In genomic region chr11:115858354-115858753, GRCm38 (mm10) we compare ENCODE assay signal across 8 mouse cellular contexts. TPM values are rescaled to one million over a fixed set of nuclear protein-coding genes. Genes with fewer than 3 reads are reported as not detected.
DNase-seq lines count a peak whose midpoint lies in the region; ATAC-seq and TF ChIP-seq lines count a peak whose summit lies in the region.

Myo15b (plus strand) TSS chr11:115858406.

- 11% methylated on average over 27 of the region's 27 CpGs for WGBS in spleen, adult 2 months
- 13% methylated on average over 27 of the region's 27 CpGs for WGBS in liver, embryonic 13.5 days (ENCODE audit: insufficient replicate concordance)
- 14% methylated on average over 27 of the region's 27 CpGs for WGBS in stomach, embryonic 16.5 days
- 13% methylated on average over 27 of the region's 27 CpGs for WGBS in cerebellum, adult 2 months

- no peaks in the 10 kb centered on the region for H3K9me3 ChIP-seq in liver, embryonic 13.5 days (replicated peaks)
- no peaks in the 10 kb centered on the region for H3K9me3 ChIP-seq in stomach, embryonic 16.5 days (replicated peaks; ENCODE audit: control insufficient read depth, low read length)

- peaks cover 14% of the 10 kb centered on the region for H3K36me3 ChIP-seq in spleen, adult 2 months (ENCODE audit: control insufficient read depth, insufficient read depth, low read length)
- H3K36me3 ChIP-seq in liver, embryonic 13.5 days: peaks cover 22% of the 10 kb centered on the region
- H3K36me3 ChIP-seq in stomach, embryonic 16.5 days (ENCODE audit: control insufficient read depth, insufficient read depth, low read length): no peaks in the 10 kb centered on the region

- peak within 1 kb of the TSS; percentile 67 for H3K4me2 ChIP-seq in liver, embryonic 13.5 days
- peak within 1 kb of the TSS; percentile 57 for H3K4me2 ChIP-seq in stomach, embryonic 16.5 days (ENCODE audit: low read depth, low read length)

- H3K27me3 ChIP-seq in spleen, adult 2 months (ENCODE audit: control insufficient read depth, insufficient read depth, low read length): peaks cover 20% of the 10 kb centered on the region
- peaks cover 72% of the 10 kb centered on the region for H3K27me3 ChIP-seq in liver, embryonic 13.5 days
- H3K27me3 ChIP-seq in stomach, embryonic 16.5 days (ENCODE audit: control insufficient read depth, insufficient read depth, low read length): peaks cover 38% of the 10 kb centered on the region
- peaks cover 4% of the 10 kb centered on the region; the same call in 1 of the 2 replicates for H3K27me3 ChIP-seq in cerebellum, adult 2 months (ENCODE audit: control insufficient read depth, insufficient read depth, low read length)

- no peak for TF ChIP-seq POLR2A in spleen, adult 2 months (IDR thresholded peaks at IDR 0.05; ENCODE audit: low read depth, low read length)
- TF ChIP-seq POLR2A in cerebellum, adult 2 months (IDR thresholded peaks at IDR 0.05; ENCODE audit: borderline replicate concordance, insufficient read depth, low read length): no peak

- peak; percentile 30 for DNase-seq in embryo, embryonic 11 days
- no peak for DNase-seq in embryo, embryonic 10 days (ENCODE audit: low spot score)
- no peak for DNase-seq in spleen, adult 2 months (ENCODE audit: low read depth in 1 of 2, low spot score in 2 of 2)
- no peak for DNase-seq in spleen, postnatal 36 days (ENCODE audit: low spot score in 2 of 2)
- no peak for DNase-seq in liver, embryonic 13.5 days
- DNase-seq in urinary bladder, adult 2 months (ENCODE audit: low spot score): no peak
- no peak for DNase-seq in cerebellum, adult 2 months

- H3K27ac ChIP-seq in spleen, adult 2 months (ENCODE audit: insufficient read depth, low read length): no peak within 1 kb of the TSS
- H3K27ac ChIP-seq in liver, embryonic 13.5 days: no peak within 1 kb of the TSS
- no peak within 1 kb of the TSS for H3K27ac ChIP-seq in stomach, embryonic 16.5 days (ENCODE audit: low read length)
- no peak within 1 kb of the TSS for H3K27ac ChIP-seq in cerebellum, adult 2 months (ENCODE audit: insufficient read depth, low read length)

- peaks cover 13% of the 10 kb centered on the region for H3K4me1 ChIP-seq in spleen, adult 2 months (ENCODE audit: control insufficient read depth, insufficient read depth, insufficient read length)
- H3K4me1 ChIP-seq in liver, embryonic 13.5 days (replicated peaks): peaks cover 22% of the 10 kb centered on the region
- H3K4me1 ChIP-seq in stomach, embryonic 16.5 days (ENCODE audit: control insufficient read depth, insufficient read depth, low read length): peaks cover 4% of the 10 kb centered on the region
- no peaks in the 10 kb centered on the region for H3K4me1 ChIP-seq in cerebellum, adult 2 months (ENCODE audit: control insufficient read depth, insufficient read depth, low read length)

- peak within 1 kb of the TSS; percentile 41; the same call in 1 of the 2 replicates for H3K4me3 ChIP-seq in spleen, adult 2 months (ENCODE audit: extremely low read depth, insufficient read depth, insufficient read length)
- peak within 1 kb of the TSS; percentile 50 for H3K4me3 ChIP-seq in liver, embryonic 13.5 days (replicated peaks)
- peak within 1 kb of the TSS; percentile 40 for H3K4me3 ChIP-seq in stomach, embryonic 16.5 days (replicated peaks; ENCODE audit: low read length)
- H3K4me3 ChIP-seq in cerebellum, adult 2 months (replicated peaks; ENCODE audit: insufficient read depth, low read depth, low read length): no peak within 1 kb of the TSS

- TF ChIP-seq CTCF in spleen, adult 2 months (IDR thresholded peaks at IDR 0.05; ENCODE audit: extremely low read depth, insufficient read depth, insufficient read length, insufficient replicate concordance): no peak
- TF ChIP-seq CTCF in cerebellum, adult 2 months (IDR thresholded peaks at IDR 0.05; ENCODE audit: borderline replicate concordance, insufficient read depth, low read depth, low read length): no peak

- peak within 1 kb of the TSS; percentile 49; the same call in 1 of the 2 replicates for H3K9ac ChIP-seq in liver, embryonic 13.5 days
- H3K9ac ChIP-seq in stomach, embryonic 16.5 days (ENCODE audit: low read length): peak within 1 kb of the TSS; percentile 71

- no peak for ATAC-seq in liver, embryonic 13.5 days (ENCODE audit: low read depth)
- no peak for ATAC-seq in stomach, embryonic 16.5 days (ENCODE audit: insufficient read depth, low FRiP score)

RNA-seq across cellular contexts. Expression of gene Myo15b, which starts in this region (rescaled TPM):
- polyA plus RNA-seq in spleen, adult 2 months (2012; rRNA removed): 1.6 and 1.7 TPM in 2 replicates
- 0.36 and 0.46 TPM in 2 replicates for polyA plus RNA-seq in liver, embryonic 13.5 days (2015; fragmentation: Nextera tagmentation; extraction: Ambion mirVana)
- polyA plus RNA-seq in stomach, embryonic 16.5 days (2015; fragmentation: Nextera tagmentation; extraction: Ambion mirVana): 20.8 and 21.1 TPM in 2 replicates
- polyA plus RNA-seq in urinary bladder, adult 2 months (2012; rRNA removed): 0.44 and 0.65 TPM in 2 replicates
- 0.16 and 0.32 TPM in 2 replicates for polyA plus RNA-seq in cerebellum, adult 2 months (2012; rRNA removed)
